Mouse (Mus musculus) erythroblast, embryonic 14.5 days (primary cell): ENCODE results near the gene Nr6a1. TPM values are rescaled to one million over a fixed set of nuclear protein-coding genes. Genes with fewer than 3 reads are reported as not detected.

ENCODE experiments used
- H3K27me3 ChIP-seq: 2 replicates; pipeline ENCODE4 v1.6.1; 2012; ENCODE audit warnings: inconsistent platforms; ENCODE audit not compliant: control insufficient read depth
- H3K36me3 ChIP-seq: 2 replicates; pipeline ENCODE4 v1.6.1; 2012; ENCODE audit warnings: mild to moderate bottlenecking, inconsistent platforms; ENCODE audit not compliant: control insufficient read depth
- H3K4me1 ChIP-seq: 2 replicates; pipeline ENCODE4 v1.6.1; 2012; ENCODE audit warnings: inconsistent platforms; ENCODE audit not compliant: control insufficient read depth
- H3K4me3 ChIP-seq: replicated peaks from 2 replicates; pipeline ENCODE3; 2012; ENCODE audit warnings: moderate library complexity, mild to moderate bottlenecking, inconsistent platforms
- H3K9me3 ChIP-seq: 2 replicates; pipeline ENCODE4 v1.6.1; 2012; ENCODE audit warnings: low read length, inconsistent platforms, mixed read lengths; ENCODE audit not compliant: control insufficient read depth
- GATA1 ChIP-seq: IDR thresholded peaks from 2 replicates; pipeline ENCODE4 v1.6.1; 2012; ENCODE audit warnings: low read length, inconsistent platforms, mixed read lengths
- TAL1 ChIP-seq: IDR thresholded peaks from 3 replicates; pipeline ENCODE4 v1.6.1; 2012; ENCODE audit warnings: low read length, inconsistent platforms, mixed read lengths
- polyA plus RNA-seq: library from polyadenylated mRNA; stranded (reverse); fragments of >175 nt; gene quantifications from 2 replicates; pipeline ENCODE4 v1.2.3, GENCODE M21; 2012

The Nr6a1 gene
- polyA plus RNA-seq, 1 experiment: not detected

DNA sequence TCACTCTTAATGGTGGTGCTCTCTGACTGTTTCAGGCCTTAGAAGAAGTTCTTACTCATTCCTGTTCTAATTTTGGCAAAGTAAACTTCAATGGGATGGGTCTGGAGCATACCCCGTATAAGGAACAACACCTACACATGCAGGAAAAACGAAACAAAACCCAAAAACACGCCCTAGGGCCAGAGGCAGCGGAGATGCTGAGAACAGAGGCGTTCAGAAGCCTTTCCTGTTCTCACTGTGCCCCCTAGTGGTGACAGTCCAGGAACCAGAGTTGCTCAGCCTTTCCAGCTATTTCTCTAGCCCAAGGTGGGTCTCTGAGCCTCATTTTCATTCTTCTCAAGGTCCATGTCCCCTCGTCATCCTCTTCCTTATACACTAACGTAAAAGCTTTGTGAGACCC is 188.1 kb downstream of the Nr6a1 start:
- H3K9me3 ChIP-seq: no peaks in the 10 kb centered on the region
- TF ChIP-seq GATA1 (no peak), TAL1 (no peak)

GRCm38 (mm10) chr2:38738601-38739301 is 188.7 kb downstream of the Nr6a1 start:
- no peaks in the 10 kb centered on the region for H3K36me3 ChIP-seq
- H3K9me3 ChIP-seq: no peaks in the 10 kb centered on the region
- H3K4me1 ChIP-seq: no peaks in the 10 kb centered on the region
- H3K27me3 ChIP-seq: no peaks in the 10 kb centered on the region
- no peak for TF ChIP-seq GATA1
- TF ChIP-seq TAL1: no peak
- no peak overlapping the region for H3K4me3 ChIP-seq

More for the DNA sequence above, 188.1 kb downstream of the Nr6a1 start:
- no peak overlapping the region for H3K4me3 ChIP-seq
- no peaks in the 10 kb centered on the region for H3K4me1 ChIP-seq
- H3K27me3 ChIP-seq: no peaks in the 10 kb centered on the region
- no peaks in the 10 kb centered on the region for H3K36me3 ChIP-seq

- no peaks in the 10 kb centered on the region for H3K4me1 ChIP-seq
- no peaks in the 10 kb centered on the region for H3K27me3 ChIP-seq
- no peaks in the 10 kb centered on the region for H3K36me3 ChIP-seq
- no peak overlapping the region for H3K4me3 ChIP-seq
- TF ChIP-seq TAL1: no peak
- TF ChIP-seq GATA1: no peak
- H3K9me3 ChIP-seq: no peaks in the 10 kb centered on the region
Measured at GRCm38 (mm10) chr2:38735740-38736139, 191.7 kb downstream of the Nr6a1 start.

DNA sequence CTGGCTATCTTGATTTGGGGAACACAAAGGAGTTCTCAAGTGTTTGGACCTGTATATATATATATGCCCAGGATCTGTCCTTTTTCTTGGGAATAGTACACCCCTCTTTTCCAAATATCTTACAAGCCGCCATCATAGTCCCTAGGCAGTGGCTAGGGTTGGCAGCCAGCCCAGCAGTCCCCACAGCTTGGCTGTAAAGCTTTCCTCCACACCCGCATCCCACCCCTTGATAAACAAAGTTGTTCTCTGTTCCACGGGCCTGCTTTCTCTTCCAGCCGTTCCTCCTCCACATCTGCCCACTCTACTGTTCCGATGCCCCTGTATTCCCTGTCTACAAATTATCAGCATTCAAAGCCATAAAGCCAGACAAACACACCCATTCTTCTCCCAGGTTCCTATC is 192.8 kb downstream of the Nr6a1 start:
- H3K9me3 ChIP-seq: no peaks in the 10 kb centered on the region

DNA sequence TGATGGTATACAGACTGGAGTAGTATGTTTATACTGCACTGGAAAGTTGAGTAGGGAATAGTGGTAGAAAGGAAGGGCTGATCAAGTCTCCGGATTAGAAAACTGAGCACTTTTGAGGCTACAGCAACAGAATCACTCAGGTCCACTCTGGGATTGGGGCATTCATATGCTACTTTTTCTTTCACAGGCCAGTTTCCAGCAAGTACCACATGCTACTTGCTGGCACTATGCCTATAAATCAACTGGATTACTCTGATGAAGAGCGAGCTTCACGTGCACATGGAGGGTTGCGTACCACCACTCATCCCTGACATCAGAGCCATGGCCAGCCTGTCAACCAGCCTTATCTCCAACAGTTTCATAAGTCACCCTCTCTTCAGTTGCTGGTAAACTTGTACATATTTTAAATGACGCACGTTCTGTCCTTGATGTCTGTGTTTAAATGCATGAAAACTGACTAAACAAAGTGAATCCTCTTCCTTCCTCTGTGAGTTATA is 197.1 kb downstream of the Nr6a1 start:
- TF ChIP-seq TAL1 (no peak), GATA1 (no peak)
- H3K4me3 ChIP-seq: no peak overlapping the region
- H3K27me3 ChIP-seq: no peaks in the 10 kb centered on the region
- no peaks in the 10 kb centered on the region for H3K4me1 ChIP-seq
- no peaks in the 10 kb centered on the region; the same call in 1 of the 2 replicates for H3K36me3 ChIP-seq
- no peaks in the 10 kb centered on the region for H3K9me3 ChIP-seq

More for the DNA sequence above, 192.8 kb downstream of the Nr6a1 start:
- no peaks in the 10 kb centered on the region for H3K27me3 ChIP-seq
- no peaks in the 10 kb centered on the region for H3K4me1 ChIP-seq
- H3K4me3 ChIP-seq: no peak overlapping the region
- TF ChIP-seq GATA1: no peak
- TF ChIP-seq TAL1: no peak
- no peaks in the 10 kb centered on the region for H3K36me3 ChIP-seq

GRCm38 (mm10) chr2:38725427-38725826 is 202.1 kb downstream of the Nr6a1 start:
- TF ChIP-seq GATA1 (no peak), TAL1 (no peak)
- no peaks in the 10 kb centered on the region for H3K4me1 ChIP-seq
- no peak overlapping the region for H3K4me3 ChIP-seq
- H3K9me3 ChIP-seq: no peaks in the 10 kb centered on the region
- no peaks in the 10 kb centered on the region for H3K27me3 ChIP-seq
- H3K36me3 ChIP-seq: no peaks in the 10 kb centered on the region; the same call in 1 of the 2 replicates

DNA sequence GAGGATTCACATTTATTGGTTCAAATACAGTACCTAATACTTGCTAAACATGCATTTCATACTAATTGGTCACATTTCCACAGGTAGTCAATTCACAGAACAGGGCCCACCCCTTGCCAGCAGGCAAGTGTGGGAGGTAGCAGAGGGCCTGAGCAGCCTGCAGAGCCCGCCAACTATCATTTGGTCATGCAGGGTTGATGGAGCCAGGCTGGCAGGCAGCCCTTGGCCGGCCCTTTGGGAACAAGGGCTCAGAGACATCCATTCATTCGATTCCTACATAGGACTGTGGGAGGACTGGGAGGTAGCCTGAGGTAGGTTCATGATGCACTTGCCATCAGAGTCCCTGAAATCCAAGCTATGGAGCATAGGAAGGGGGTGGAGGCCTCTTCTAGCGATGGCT is 204.1 kb downstream of the Nr6a1 start:
- Histone ChIP-seq H3K9me3 (no peaks in the 10 kb centered on the region), H3K4me1 (peaks cover 10% of the 10 kb centered on the region), H3K27me3 (no peaks in the 10 kb centered on the region), H3K36me3 (no peaks in the 10 kb centered on the region; the same call in 1 of the 2 replicates), H3K4me3 (no peak overlapping the region)
- no peak for TF ChIP-seq TAL1

GRCm38 (mm10) chr2:38722076-38722475 is 205.4 kb downstream of the Nr6a1 start:
- Histone ChIP-seq H3K4me3 (no peak overlapping the region), H3K36me3 (no peaks in the 10 kb centered on the region), H3K9me3 (no peaks in the 10 kb centered on the region), H3K27me3 (no peaks in the 10 kb centered on the region), H3K4me1 (peaks cover 15% of the 10 kb centered on the region)
- no peak for TF ChIP-seq TAL1
- no peak for TF ChIP-seq GATA1

- no peaks in the 10 kb centered on the region for H3K36me3 ChIP-seq
- H3K9me3 ChIP-seq: no peaks in the 10 kb centered on the region
Measured at GRCm38 (mm10) chr2:38720661-38721060, 206.8 kb downstream of the Nr6a1 start.

GRCm38 (mm10) chr2:38719354-38719753 is 208.1 kb downstream of the Nr6a1 start:
- Histone ChIP-seq H3K4me3 (no peak overlapping the region), H3K4me1 (peaks cover 15% of the 10 kb centered on the region), H3K9me3 (no peaks in the 10 kb centered on the region), H3K36me3 (no peaks in the 10 kb centered on the region), H3K27me3 (peaks cover under 1% of the 10 kb centered on the region)
- TF ChIP-seq GATA1: no peak
- no peak for TF ChIP-seq TAL1

More at GRCm38 (mm10) chr2:38720661-38721060, 206.8 kb downstream of the Nr6a1 start:
- no peak for TF ChIP-seq GATA1
- no peak for TF ChIP-seq TAL1
- peaks cover 15% of the 10 kb centered on the region for H3K4me1 ChIP-seq
- H3K27me3 ChIP-seq: no peaks in the 10 kb centered on the region
- no peak overlapping the region for H3K4me3 ChIP-seq
